8 mouse cellular contexts compared by ENCODE assay signal in the genomic region with DNA sequence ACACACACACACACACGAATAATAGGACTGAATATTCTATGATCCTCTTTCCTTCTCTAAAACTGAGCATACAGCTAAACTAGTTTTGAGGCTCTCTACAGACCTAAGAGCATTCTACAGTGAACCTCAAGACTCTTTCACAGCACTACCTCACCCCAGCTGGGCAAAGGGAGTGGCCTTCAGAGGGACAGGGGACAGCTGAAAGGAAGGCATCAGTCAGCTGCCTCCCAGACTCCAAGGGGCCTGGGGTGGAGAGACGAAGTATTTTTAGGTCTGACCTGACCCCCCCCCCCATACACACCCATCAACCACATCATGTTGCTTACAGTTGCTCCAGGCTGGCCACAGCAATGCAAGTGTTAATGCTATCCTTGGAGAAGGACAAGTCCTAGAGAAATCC. TPM values are rescaled to one million over a fixed set of nuclear protein-coding genes. Genes with fewer than 3 reads are reported as not detected.
A peak's percentile ranks its signal among the peaks of the same experiment; 100 is the strongest.
DNase-seq lines count a peak whose midpoint lies in the region; ATAC-seq and TF ChIP-seq lines count a peak whose summit lies in the region.
"Had no signal": no experiment of that assay in that cellular context is flagged by ENCODE, and none has a peak within 500 bp of the region (broad histone marks: within the 10 kb centered on the region; RNA-seq: fewer than 3 reads in every experiment).

No protein-coding gene starts in this region.

- no peak for TF ChIP-seq POLR2A in olfactory bulb, adult 2 months (IDR thresholded peaks at IDR 0.05; ENCODE audit: insufficient read depth, low read depth, low read length)

- WGBS in lung, embryonic 14.5 days = 44% methylated on average over 2 of the region's 2 CpGs
- WGBS in forebrain, embryonic 15.5 days = 48% methylated on average over 2 of the region's 2 CpGs
- 61% methylated on average over 2 of the region's 2 CpGs for WGBS in limb, embryonic 10.5 days
- WGBS in olfactory bulb, adult 2 months = 13% methylated on average over 2 of the region's 2 CpGs

- H3K36me3 ChIP-seq in lung, embryonic 14.5 days (ENCODE audit: insufficient read depth) = 0 out of 2 replicates have a peak, but pooled peaks cover 4% of the 10 kb centered on the region
- peaks cover 19% of the 10 kb centered on the region for H3K36me3 ChIP-seq in forebrain, embryonic 15.5 days
- H3K36me3 ChIP-seq in limb, embryonic 10.5 days = peaks cover 22% of the 10 kb centered on the region

- no peak overlapping the region for H3K27ac ChIP-seq in lung, embryonic 14.5 days (ENCODE audit: low read depth)
- H3K27ac ChIP-seq in forebrain, embryonic 15.5 days (replicated peaks) = no peak overlapping the region
- peak overlapping the region; percentile 94; the same call in 1 of the 2 replicates for H3K27ac ChIP-seq in limb, embryonic 10.5 days
- peak overlapping the region; percentile 24; the same call in 1 of the 2 replicates for H3K27ac ChIP-seq in olfactory bulb, adult 2 months (ENCODE audit: insufficient read depth, low read depth, low read length)

- H3K4me3 ChIP-seq in lung, embryonic 14.5 days (ENCODE audit: low read depth, low read length) = peak overlapping the region; percentile 78
- H3K4me3 ChIP-seq in forebrain, embryonic 15.5 days = peak overlapping the region; percentile 79
- H3K4me3 ChIP-seq in limb, embryonic 10.5 days = peak overlapping the region; percentile 85
- peak overlapping the region; percentile 94 for H3K4me3 ChIP-seq in olfactory bulb, adult 2 months (ENCODE audit: insufficient read depth, low read depth, low read length)

- TF ChIP-seq CTCF in lung, embryonic 14.5 days (IDR thresholded peaks at IDR 0.05; ENCODE audit: low read depth) = no peak
- no peak for TF ChIP-seq CTCF in olfactory bulb, adult 2 months (IDR thresholded peaks at IDR 0.05; ENCODE audit: insufficient read depth, low read depth, low read length)

- peak overlapping the region; percentile 74; the same call in 1 of the 2 replicates for H3K9ac ChIP-seq in lung, embryonic 14.5 days
- H3K9ac ChIP-seq in forebrain, embryonic 15.5 days (replicated peaks) = peak overlapping the region; percentile 95

- H3K27me3 ChIP-seq in lung, embryonic 14.5 days (ENCODE audit: insufficient read depth, low read length) = no peaks in the 10 kb centered on the region
- H3K27me3 ChIP-seq in forebrain, embryonic 15.5 days = no peaks in the 10 kb centered on the region
- H3K27me3 ChIP-seq in limb, embryonic 10.5 days (ENCODE audit: low read depth, poor library complexity, severe bottlenecking) = peaks cover 22% of the 10 kb centered on the region
- H3K27me3 ChIP-seq: Patski had no signal

- ATAC-seq in lung, embryonic 14.5 days (ENCODE audit: insufficient read depth) = no peak
- ATAC-seq in forebrain, embryonic 15.5 days (replicated peaks) = no peak
- ATAC-seq: Patski had no signal

- H3K4me1 ChIP-seq in lung, embryonic 14.5 days (ENCODE audit: insufficient read depth) = peaks cover 19% of the 10 kb centered on the region
- peaks cover 54% of the 10 kb centered on the region for H3K4me1 ChIP-seq in forebrain, embryonic 15.5 days
- H3K4me1 ChIP-seq in limb, embryonic 10.5 days = peaks cover 56% of the 10 kb centered on the region
- peaks cover 52% of the 10 kb centered on the region for H3K4me1 ChIP-seq in olfactory bulb, adult 2 months (ENCODE audit: control insufficient read depth, insufficient read depth, low read length)

- H3K4me2 ChIP-seq in lung, embryonic 14.5 days = peak overlapping the region; percentile 98
- H3K4me2 ChIP-seq in forebrain, embryonic 15.5 days (replicated peaks) = peak overlapping the region; percentile 73

- DNase-seq in lung, embryonic 14.5 days = no peak
- DNase-seq in lung, postnatal 25 days (ENCODE audit: low spot score) = no peak
- DNase-seq in limb, embryonic 10.5 days (ENCODE audit: low spot score) = no peak
- DNase-seq in B cell, adult 2 months = no peak
- no peak for DNase-seq in thymus, postnatal 4 days

- no peaks in the 10 kb centered on the region for H3K9me3 ChIP-seq in lung, embryonic 14.5 days (ENCODE audit: low read depth, low read length)
- no peaks in the 10 kb centered on the region for H3K9me3 ChIP-seq in forebrain, embryonic 15.5 days
- H3K9me3 ChIP-seq in limb, embryonic 10.5 days (replicated peaks) = no peaks in the 10 kb centered on the region

RNA-seq across cellular contexts. Expression of a gene that starts 1.7 kb away (rescaled TPM):
- 5.4 and 5.5 TPM in 2 replicates for polyA plus RNA-seq in lung, embryonic 14.5 days (2014; fragmentation: Nextera tagmentation; extraction: Ambion mirVana)
- polyA plus RNA-seq in forebrain, embryonic 15.5 days (2015; fragmentation: Nextera tagmentation; extraction: Ambion mirVana) = 40.7 and 41.5 TPM in 2 replicates
- 3.4 and 6.5 TPM in 2 replicates for polyA plus RNA-seq in limb, embryonic 10.5 days (2016; fragmentation: Nextera tagmentation; extraction: Ambion mirVana)
- polyA plus RNA-seq in olfactory bulb, adult 2 months (2012; ENCODE audit: insufficient read depth, insufficient read length, low replicate concordance, missing spikeins) = not detected in 2 replicates

RNA-seq across cellular contexts. Expression of a gene that starts 5.4 kb away (rescaled TPM):
- polyA plus RNA-seq in lung, embryonic 14.5 days (2014; fragmentation: Nextera tagmentation; extraction: Ambion mirVana) = 1,155 and 1,171 TPM in 2 replicates
- 667 and 700 TPM in 2 replicates for polyA plus RNA-seq in forebrain, embryonic 15.5 days (2015; fragmentation: Nextera tagmentation; extraction: Ambion mirVana)
- 1,186 and 1,476 TPM in 2 replicates for polyA plus RNA-seq in limb, embryonic 10.5 days (2016; fragmentation: Nextera tagmentation; extraction: Ambion mirVana)
- not detected in 2 replicates for polyA plus RNA-seq in olfactory bulb, adult 2 months (2012; ENCODE audit: insufficient read depth, insufficient read length, low replicate concordance, missing spikeins)

RNA-seq across cellular contexts. Expression of a gene that starts 25.1 kb away (rescaled TPM):
- polyA plus RNA-seq in lung, embryonic 14.5 days (2014; fragmentation: Nextera tagmentation; extraction: Ambion mirVana) = 11.4 and 11.5 TPM in 2 replicates
- polyA plus RNA-seq in forebrain, embryonic 15.5 days (2015; fragmentation: Nextera tagmentation; extraction: Ambion mirVana) = 6.9 and 7.0 TPM in 2 replicates
- 12.4 and 17.8 TPM in 2 replicates for polyA plus RNA-seq in limb, embryonic 10.5 days (2016; fragmentation: Nextera tagmentation; extraction: Ambion mirVana)
- 395 TPM in 1 of 2 replicates, not detected in the other for polyA plus RNA-seq in olfactory bulb, adult 2 months (2012; ENCODE audit: insufficient read depth, insufficient read length, low replicate concordance, missing spikeins)

RNA-seq across cellular contexts. Expression of a gene that starts 32.1 kb away (rescaled TPM):
- polyA plus RNA-seq in lung, embryonic 14.5 days (2014; fragmentation: Nextera tagmentation; extraction: Ambion mirVana) = 0.05 and 0.14 TPM in 2 replicates
- polyA plus RNA-seq in forebrain, embryonic 15.5 days (2015; fragmentation: Nextera tagmentation; extraction: Ambion mirVana) = 2.9 and 3.2 TPM in 2 replicates
- 0.28 and 0.56 TPM in 2 replicates for polyA plus RNA-seq in limb, embryonic 10.5 days (2016; fragmentation: Nextera tagmentation; extraction: Ambion mirVana)
- not detected in 2 replicates for polyA plus RNA-seq in olfactory bulb, adult 2 months (2012; ENCODE audit: insufficient read depth, insufficient read length, low replicate concordance, missing spikeins)

RNA-seq across cellular contexts. Expression of a gene that starts 34.9 kb away (rescaled TPM):
- 0.53 and 0.64 TPM in 2 replicates for polyA plus RNA-seq in lung, embryonic 14.5 days (2014; fragmentation: Nextera tagmentation; extraction: Ambion mirVana)
- polyA plus RNA-seq in forebrain, embryonic 15.5 days (2015; fragmentation: Nextera tagmentation; extraction: Ambion mirVana) = 0.65 and 0.89 TPM in 2 replicates
- not detected in 2 replicates for polyA plus RNA-seq in limb, embryonic 10.5 days (2016; fragmentation: Nextera tagmentation; extraction: Ambion mirVana)
- polyA plus RNA-seq in olfactory bulb, adult 2 months (2012; ENCODE audit: insufficient read depth, insufficient read length, low replicate concordance, missing spikeins) = not detected in 2 replicates

Comparison
In these comparisons a context has a peak if more than half of its experiments do, and no peak if none do; other contexts are left out.
1. H3K27ac ChIP-seq: peak in limb, embryonic 10.5 days (single experiment) and olfactory bulb, adult 2 months (single experiment); none in lung, embryonic 14.5 days (single experiment) and forebrain, embryonic 15.5 days (single experiment).
2. RNA of a gene that starts 5.4 kb away (polyA plus RNA-seq): 1,186 to 1,476 TPM in limb, embryonic 10.5 days, 1,155 to 1,171 TPM in lung, embryonic 14.5 days and 667 to 700 TPM in forebrain, embryonic 15.5 days; not detected in olfactory bulb, adult 2 months; every median in the first group is over 100 times any median in the second.
3. Peak in every context shown above with its lines, with median percentiles within 50 percentile points of each other: H3K4me3 ChIP-seq.